Mouse (Mus musculus) MEL (cell line): Measurements from ENCODE around the gene Oxsr1.

ENCODE experiments used
- CHD1 ChIP-seq: IDR thresholded peaks from 2 replicates; pipeline ENCODE4 v1.6.1; 2012; ENCODE audit warnings: low read depth, mild to moderate bottlenecking, inconsistent platforms, low read length, improper control_type of control experiment
- CTCF ChIP-seq, 3 experiments: IDR thresholded peaks in 2 of 3; conservative IDR thresholded peaks in 1 of 3; 2 replicates each; pipeline ENCODE4 v1.5.1; 2011 to 2012; ENCODE audit warnings: low read length in 3 of 3, low read depth in 2 of 3, mild to moderate bottlenecking in 2 of 3, improper control_type of control experiment in 1 of 3, inconsistent platforms in 1 of 3, mixed read lengths in 1 of 3, moderate library complexity in 1 of 3; ENCODE audit not compliant: control insufficient read depth in 1 of 3, insufficient read depth in 1 of 3, poor library complexity in 1 of 3, severe bottlenecking in 1 of 3
- E2F4 ChIP-seq: IDR thresholded peaks from 2 replicates; pipeline ENCODE4 v1.6.1; 2011; ENCODE audit warnings: low read depth, low read length, improper control_type of control experiment, borderline replicate concordance
- EP300 ChIP-seq, 2 experiments: IDR thresholded peaks; 2 replicates each; pipeline ENCODE4 v1.6.1; 2011; ENCODE audit warnings: improper control_type of control experiment in 2 of 2, low read length in 2 of 2, low read depth in 1 of 2, mild to moderate bottlenecking in 1 of 2
- GABPA ChIP-seq: IDR thresholded peaks from 2 replicates; pipeline ENCODE4 v1.6.1; 2012; ENCODE audit warnings: low read depth, mild to moderate bottlenecking, inconsistent platforms, low read length, improper control_type of control experiment, moderate library complexity
- HCFC1 ChIP-seq: IDR thresholded peaks from 2 replicates; pipeline ENCODE4 v1.6.1; 2012; ENCODE audit warnings: low read depth, mild to moderate bottlenecking, inconsistent platforms, low read length, improper control_type of control experiment, moderate library complexity
- JUND ChIP-seq: IDR thresholded peaks from 2 replicates; pipeline ENCODE4 v1.6.1; 2011; ENCODE audit warnings: low read depth, mild to moderate bottlenecking, improper control_type of control experiment, low read length
- POLR2A ChIP-seq, 2 experiments: IDR thresholded peaks; 2 replicates each; pipeline ENCODE4 v1.6.1; 2011 to 2012; ENCODE audit warnings: low read length in 2 of 2, mild to moderate bottlenecking in 2 of 2, control low read depth in 1 of 2, improper control_type of control experiment in 1 of 2, low read depth in 1 of 2, moderate library complexity in 1 of 2; ENCODE audit not compliant: control insufficient read depth in 1 of 2, insufficient read depth in 1 of 2, poor library complexity in 1 of 2
- POLR2AphosphoS2 ChIP-seq: IDR thresholded peaks from 2 replicates; pipeline ENCODE4 v1.6.1; 2011; ENCODE audit warnings: low read length, improper control_type of control experiment
- TAL1 ChIP-seq: IDR thresholded peaks from 2 replicates; pipeline ENCODE4 v1.6.1; 2012; ENCODE audit warnings: mild to moderate bottlenecking, inconsistent platforms, low read length, moderate library complexity, mixed read lengths
- ZNF384 ChIP-seq: IDR thresholded peaks from 2 replicates; pipeline ENCODE4 v1.6.1; 2012; ENCODE audit warnings: low read depth, mild to moderate bottlenecking, inconsistent platforms, low read length, improper control_type of control experiment

GRCm38 (mm10) chr9:119256161-119256560, 66.1 kb downstream of the Oxsr1 start:
- TF ChIP-seq POLR2A (IDR thresholded peaks at IDR 0.05; ENCODE audit: control insufficient read depth in 1 of 2, insufficient read depth in 1 of 2, low read depth in 1 of 2, low read length in 2 of 2, poor library complexity in 1 of 2) (no peak), CTCF (IDR thresholded peaks at IDR 0.05 in 2 of 3, conservative IDR thresholded peaks at IDR 0.05 in 1 of 3; ENCODE audit: control insufficient read depth in 1 of 3, insufficient read depth in 1 of 3, low read depth in 2 of 3, low read length in 3 of 3, poor library complexity in 1 of 3, severe bottlenecking in 1 of 3) (no peak), TAL1 (no peak), E2F4 (no peak), JUND (no peak), EP300 (IDR thresholded peaks at IDR 0.05; ENCODE audit: low read depth in 1 of 2, low read length in 2 of 2) (no peak), ZNF384 (no peak), GABPA (no peak), POLR2AphosphoS2 (no peak), HCFC1 (no peak), CHD1 (no peak)
